Mouse (Mus musculus) kidney, adult 11 months (tissue): ENCODE results near the gene Nedd9.

Experiments
- DNase-seq: peaks from one replicate; pipeline ENCODE4 v3.0.0; 2022

Gene Nedd9

DNA sequence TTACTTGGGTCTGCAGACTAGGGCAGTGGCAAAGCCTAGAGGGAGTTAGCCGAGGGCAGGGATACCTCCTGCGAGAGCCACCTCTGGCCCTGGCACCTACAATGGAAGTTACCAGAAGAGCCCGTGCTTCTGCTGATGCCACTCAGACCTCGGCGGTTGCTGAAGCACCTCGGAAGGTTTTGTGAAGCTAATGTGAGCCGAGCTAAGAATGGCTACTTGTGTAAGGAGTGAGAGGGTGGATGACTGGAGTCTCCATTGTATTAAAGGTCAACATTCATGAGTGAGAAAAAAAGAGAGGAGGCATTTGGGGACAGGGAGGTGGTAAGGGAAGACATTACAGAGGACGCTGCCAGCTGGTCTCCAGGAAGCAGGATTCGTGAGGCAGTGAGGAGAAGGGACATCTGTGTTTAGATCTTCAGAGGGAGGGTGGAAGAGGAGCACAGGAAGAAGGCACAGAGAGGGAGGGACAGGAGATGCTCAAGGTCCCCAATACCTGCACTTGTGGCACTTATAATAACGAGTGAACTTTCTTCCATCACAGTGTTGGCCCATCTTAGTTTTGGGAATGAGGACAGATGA, 78.7 kb downstream of the Nedd9 start:
- no peak for DNase-seq

DNA sequence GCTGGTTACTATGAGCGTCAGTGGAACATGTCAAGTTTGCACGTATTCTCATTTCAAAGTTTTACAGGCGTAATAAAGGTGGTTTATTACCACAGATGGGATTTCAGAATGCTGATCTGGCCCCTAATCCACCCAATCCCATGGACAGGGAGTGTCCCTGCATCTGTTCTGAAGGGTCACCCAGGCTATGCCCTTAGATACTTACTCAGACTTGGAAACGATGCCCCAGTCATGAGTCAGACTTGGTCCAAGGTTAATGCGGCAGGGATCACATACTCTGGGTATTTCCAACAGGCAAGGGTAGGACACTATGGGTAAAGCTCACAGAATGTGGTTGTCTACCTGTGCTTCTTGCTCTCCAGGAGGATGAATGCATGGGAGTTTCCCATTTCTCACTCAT, 82.2 kb downstream of the Nedd9 start:
- DNase-seq, result no peak

DNA sequence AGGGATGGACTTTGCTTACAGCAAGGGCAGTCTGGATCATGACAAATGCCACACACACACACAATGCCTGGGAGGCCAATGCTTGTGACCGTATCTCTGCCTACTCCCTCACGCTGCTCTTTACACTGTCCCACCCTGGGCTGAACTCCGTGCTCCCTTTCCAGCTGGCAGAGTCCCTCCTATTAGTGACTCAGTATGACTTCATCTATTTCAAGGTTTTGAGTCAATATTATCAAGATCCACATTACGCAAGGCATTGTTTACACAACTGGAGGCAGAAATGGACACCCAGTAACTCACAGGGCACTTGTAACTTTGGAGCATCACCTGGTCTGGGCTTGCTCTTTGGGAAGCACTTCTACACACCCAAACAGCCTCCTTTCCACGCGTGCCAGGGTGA, 83.3 kb downstream of the Nedd9 start:
- no peak for DNase-seq

GRCm38 (mm10) chr13:41402441-41403003, 84.6 kb downstream of the Nedd9 start:
- no peak for DNase-seq

GRCm38 (mm10) chr13:41401775-41402174, 85.4 kb downstream of the Nedd9 start:
- no peak for DNase-seq

DNA sequence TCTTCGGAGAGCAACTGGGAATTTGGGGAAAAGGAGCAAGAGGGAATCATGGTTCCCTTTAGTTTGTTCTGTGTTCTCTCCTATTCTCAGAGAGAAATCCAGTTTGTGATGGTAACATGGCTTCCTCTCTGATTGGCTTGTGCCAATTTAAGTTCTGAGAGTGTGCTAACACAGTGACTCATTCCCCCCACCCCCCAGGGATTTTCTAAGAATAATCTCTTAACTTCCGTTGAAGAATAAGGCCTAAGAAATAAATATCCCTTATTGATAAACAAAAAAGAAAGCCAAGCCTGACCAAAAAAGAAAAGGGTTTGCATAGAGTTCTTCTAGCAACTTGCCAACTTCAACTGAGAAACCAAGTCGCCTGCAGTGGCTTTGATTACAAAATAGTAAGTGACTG, 86.9 kb downstream of the Nedd9 start:
- DNase-seq, result no peak

DNA sequence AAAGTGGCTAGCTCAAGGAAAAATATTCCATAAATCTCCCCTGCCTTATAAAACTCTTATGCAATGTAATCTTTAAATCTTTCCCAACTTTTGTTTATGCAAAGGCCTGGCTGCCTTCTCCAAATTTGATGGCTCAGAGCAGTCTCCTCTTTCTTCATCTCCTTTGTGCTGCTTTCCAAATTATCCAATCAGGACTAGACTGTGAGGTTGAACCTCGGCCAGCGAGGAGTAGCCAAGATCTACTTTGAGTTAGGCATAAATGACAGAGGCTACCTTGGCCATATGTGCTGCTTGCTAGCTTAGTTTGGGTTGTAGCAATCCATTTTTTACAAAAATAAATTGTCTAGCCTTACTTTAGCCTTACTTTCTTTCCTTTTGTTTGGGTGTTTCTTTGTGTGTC, 95.0 kb downstream of the Nedd9 start:
- DNase-seq, result no peak

DNA sequence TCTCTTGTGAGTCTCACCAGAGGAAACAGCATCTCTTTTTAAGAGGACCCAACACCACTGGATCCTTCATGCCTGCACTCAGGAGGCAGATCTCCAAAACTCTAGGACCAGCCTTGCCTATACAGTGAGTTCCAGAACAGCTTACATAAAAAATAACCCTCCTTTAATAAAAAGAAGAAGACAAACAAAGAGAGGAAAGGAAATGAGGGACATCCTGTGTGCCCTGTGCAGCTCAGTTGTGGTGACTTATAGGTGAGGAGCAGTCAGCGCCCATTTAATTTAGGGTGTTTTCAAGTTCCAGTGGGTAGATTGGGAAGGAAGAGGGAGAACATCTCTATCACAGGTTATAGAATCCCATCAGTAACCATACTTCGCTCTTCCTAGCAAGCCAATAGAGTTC, 96.5 kb downstream of the Nedd9 start:
- no peak for DNase-seq

DNA sequence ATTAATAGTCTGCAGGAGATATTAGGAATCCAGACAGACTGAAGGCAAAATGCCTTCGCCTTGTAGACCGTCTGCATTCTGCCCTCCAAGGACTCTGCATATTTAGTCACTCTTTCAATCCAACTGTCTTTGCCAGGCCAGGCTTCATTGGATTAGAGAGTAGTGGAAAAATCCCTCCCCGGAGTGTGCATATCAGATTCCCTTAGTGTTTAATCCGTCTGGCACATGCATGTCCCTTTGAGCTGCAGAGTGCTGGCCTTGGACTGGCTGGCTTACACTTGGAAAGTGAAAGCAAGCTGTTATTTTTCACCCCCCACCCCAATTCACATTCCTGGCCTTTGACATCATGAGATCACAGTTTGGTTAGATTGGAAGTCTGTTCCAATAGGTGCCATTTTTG, 100.6 kb downstream of the Nedd9 start:
- DNase-seq, result no peak

- DNase-seq, result no peak
Observed at GRCm38 (mm10) chr13:41384896-41385295, 102.3 kb downstream of the Nedd9 start.

DNA sequence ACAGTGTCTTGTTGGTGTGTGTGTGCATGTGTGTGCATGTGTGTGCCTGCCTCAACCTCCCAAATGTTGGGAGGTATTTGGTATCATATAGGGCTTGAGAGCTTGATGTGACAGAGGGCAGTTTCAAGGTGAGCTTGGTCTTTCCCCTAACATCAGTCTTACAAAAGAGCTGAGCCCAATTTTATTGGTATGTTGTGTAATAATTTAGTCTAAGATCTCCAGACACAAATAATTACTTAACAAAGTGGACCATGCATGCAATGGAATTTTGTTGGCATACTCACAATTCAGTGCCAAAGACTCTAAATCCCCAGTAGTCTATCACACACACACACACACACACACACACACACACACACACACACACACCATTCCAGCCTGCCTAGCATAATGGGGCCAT, 104.5 kb downstream of the Nedd9 start:
- DNase-seq, result no peak

- DNase-seq, result no peak
Observed at GRCm38 (mm10) chr13:41381806-41382546, 105.2 kb downstream of the Nedd9 start.

- no peak for DNase-seq
Observed at GRCm38 (mm10) chr13:41381041-41381805, 105.9 kb downstream of the Nedd9 start.

- DNase-seq, result no peak
Observed at GRCm38 (mm10) chr13:41379951-41380465, 107.2 kb downstream of the Nedd9 start.

- DNase-seq, result no peak
Observed at GRCm38 (mm10) chr13:41378462-41378861, 108.7 kb downstream of the Nedd9 start.

DNA sequence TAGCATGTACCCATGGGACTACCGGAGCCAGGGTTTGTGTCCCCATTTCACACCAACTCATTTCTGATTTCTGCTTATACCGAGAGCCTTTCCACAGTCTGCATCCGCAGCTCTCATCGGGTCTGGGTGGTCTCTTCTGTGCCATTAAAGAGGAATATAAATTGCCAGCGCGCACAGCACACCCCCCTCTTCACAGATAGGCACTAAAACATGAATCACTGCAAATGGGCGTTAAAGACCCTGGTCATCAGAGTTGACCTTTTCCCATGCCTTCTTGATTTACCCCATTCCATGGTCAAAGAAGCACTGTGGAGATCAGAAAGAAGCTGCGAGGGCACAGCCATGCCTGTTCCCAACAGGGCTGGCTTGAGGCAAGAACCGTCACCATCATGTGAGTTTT, 109.3 kb downstream of the Nedd9 start:
- no peak for DNase-seq

- DNase-seq, result no peak
Observed at GRCm38 (mm10) chr13:41377011-41377431, 110.1 kb downstream of the Nedd9 start.

DNA sequence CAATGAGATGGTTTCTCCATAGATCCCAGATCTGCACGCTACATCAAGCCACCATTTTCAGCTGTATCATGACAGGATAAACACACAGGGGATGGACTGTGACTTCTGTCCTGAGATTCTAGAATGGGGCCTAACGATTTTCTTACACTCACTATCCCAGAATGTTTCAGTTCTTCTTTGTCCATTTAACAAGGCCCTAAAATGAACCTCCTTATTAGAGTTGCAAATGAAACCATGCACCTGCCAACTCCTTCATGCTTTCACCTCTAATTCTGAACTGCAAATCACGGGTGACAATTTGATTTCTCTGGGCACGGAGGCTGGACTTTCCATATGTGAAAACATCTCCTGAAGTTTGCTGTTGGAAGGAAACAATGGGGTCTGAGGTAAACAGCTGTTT, 111.1 kb downstream of the Nedd9 start:
- no peak for DNase-seq

DNA sequence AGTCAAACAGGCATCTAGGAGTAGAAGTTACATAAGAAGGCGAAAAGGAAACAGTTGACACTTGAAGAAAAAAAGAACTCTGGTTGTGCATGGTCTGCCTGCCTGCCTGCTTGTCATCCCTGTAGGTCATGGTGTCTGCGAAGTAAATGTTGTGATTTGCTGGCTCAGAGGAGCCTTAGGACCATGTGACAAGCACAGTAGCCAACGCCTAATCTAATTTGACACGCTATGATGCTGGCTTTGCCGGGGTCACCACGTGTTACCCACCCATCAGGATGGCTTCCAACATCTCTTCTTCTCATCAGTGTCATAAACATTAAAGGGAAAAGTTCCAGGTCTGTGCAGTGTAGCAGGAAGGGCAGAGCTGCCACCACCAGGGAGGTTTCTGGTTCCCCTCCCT, 111.5 kb downstream of the Nedd9 start:
- DNase-seq, result no peak

- DNase-seq, result no peak
Observed at GRCm38 (mm10) chr13:41374886-41375285, 112.3 kb downstream of the Nedd9 start.

DNA sequence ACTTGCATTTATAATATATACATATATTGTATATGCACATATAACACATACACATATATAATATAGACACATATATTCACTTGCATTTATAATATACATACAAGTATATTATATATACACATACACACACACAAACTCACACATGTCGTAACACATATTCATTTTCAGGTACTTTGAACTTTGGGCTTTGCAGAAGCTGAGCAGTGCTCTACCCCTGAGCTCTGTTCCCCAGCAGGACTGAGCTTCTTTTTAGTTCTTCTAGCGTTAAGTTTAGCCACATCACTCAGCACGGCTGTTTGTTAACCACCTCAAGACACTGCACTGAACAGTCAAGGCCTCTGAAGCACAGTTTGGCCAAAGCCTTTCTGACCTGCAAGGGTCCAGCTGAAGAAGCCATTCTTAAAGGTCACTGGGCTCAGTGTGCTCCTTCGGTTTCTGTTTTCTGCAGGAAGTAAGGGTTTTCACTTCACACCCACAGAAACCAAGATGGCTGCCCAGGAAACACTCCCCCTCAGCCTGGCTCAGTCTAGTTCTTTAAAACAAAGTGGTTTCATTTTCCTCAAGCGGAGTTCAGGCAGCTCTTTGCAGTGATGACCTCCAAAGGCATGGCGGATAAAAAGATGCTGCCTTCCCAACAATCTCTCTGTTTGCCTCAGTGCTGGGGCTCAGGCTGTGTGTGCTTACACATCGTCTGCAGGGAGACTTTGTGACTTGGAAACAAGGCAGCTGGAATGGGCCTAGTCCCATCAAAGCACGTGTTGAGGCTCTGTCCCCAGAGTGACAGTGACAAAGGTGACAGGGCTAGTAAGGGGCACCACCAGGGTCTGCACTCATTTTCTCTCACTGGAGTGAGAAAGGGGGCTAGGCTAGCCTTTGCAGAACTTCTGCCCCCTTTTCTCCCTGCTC, 114.4 kb downstream of the Nedd9 start:
- no peak for DNase-seq

DNA sequence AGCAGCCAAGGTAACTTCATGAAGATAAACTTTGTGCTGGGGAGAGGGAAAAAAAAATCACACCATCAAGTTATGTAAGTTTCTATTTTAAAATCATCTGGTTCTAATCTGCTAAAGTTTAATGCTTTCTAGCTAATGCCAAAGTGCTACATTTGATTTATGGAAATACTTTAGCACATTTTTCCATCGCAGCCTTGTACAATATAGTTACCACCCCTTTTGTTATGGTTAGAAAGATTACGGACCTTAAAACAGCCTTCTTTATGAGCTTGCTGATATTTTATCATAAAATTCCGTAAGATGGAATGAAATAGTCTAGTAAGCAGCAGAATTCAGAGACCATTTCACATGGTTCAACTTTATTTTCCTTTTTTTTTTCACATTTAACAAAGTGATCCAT, 115.6 kb downstream of the Nedd9 start:
- DNase-seq, result no peak

GRCm38 (mm10) chr13:41368612-41369011, 118.5 kb downstream of the Nedd9 start:
- no peak for DNase-seq
